Mouse (Mus musculus) ES-E14 (cell line): ENCODE results near the gene Aff2.

ENCODE experiments used
- MAFK ChIP-seq: IDR thresholded peaks from 2 replicates; pipeline ENCODE4 v1.6.1; 2014; ENCODE audit warnings: mild to moderate bottlenecking, low read depth, low read length, inconsistent platforms; ENCODE audit not compliant: insufficient read depth
- ZC3H11A ChIP-seq: IDR thresholded peaks from 2 replicates; pipeline ENCODE4 v1.6.1; 2012; ENCODE audit warnings: low read depth, mild to moderate bottlenecking, inconsistent platforms, low read length, borderline replicate concordance
- ZNF384 ChIP-seq: IDR thresholded peaks from 2 replicates; pipeline ENCODE4 v1.6.1; 2012; ENCODE audit warnings: low read depth, low read length, inconsistent platforms

- no peak for TF ChIP-seq MAFK
- TF ChIP-seq ZC3H11A: no peak
- no peak for TF ChIP-seq ZNF384
These were observed 4.5 kb upstream of the Aff2 start for GRCm38 (mm10) chrX:69355621-69356020.
